Mouse (Mus musculus) midbrain, embryonic 13.5 days (tissue): Measurements from ENCODE around the gene Ginm1. TPM values are rescaled to one million over a fixed set of nuclear protein-coding genes. Genes with fewer than 3 reads are reported as not detected.

Experiments
- ATAC-seq: fragments of 200-750 bp; cut with Nextera tagmentation; 2 replicates; pipeline ENCODE4 v1.8.0; 2017; ENCODE audit warnings: mild to moderate bottlenecking, moderate TSS enrichment, moderate library complexity
- H3K27ac ChIP-seq: fragments of 300-500 bp; sonication (generic); 2 replicates; pipeline ENCODE4 v1.5.1; 2015; ENCODE audit warnings: inconsistent platforms, mild to moderate bottlenecking, moderate library complexity
- H3K27me3 ChIP-seq: fragments of 300-500 bp; sonication (generic); 2 replicates; pipeline ENCODE4 v1.6.1; 2015; ENCODE audit warnings: mild to moderate bottlenecking, inconsistent platforms
- H3K36me3 ChIP-seq: fragments of 300-500 bp; sonication (generic); 2 replicates; pipeline ENCODE4 v1.6.1; 2015; ENCODE audit warnings: mild to moderate bottlenecking, inconsistent platforms
- H3K4me1 ChIP-seq: fragments of 300-500 bp; sonication (generic); replicated peaks from 2 replicates; pipeline ENCODE4 v1.6.1; 2015; ENCODE audit warnings: inconsistent platforms
- H3K4me2 ChIP-seq: fragments of 300-500 bp; sonication (generic); replicated peaks from 2 replicates; pipeline ENCODE4 v1.6.1; 2015; ENCODE audit warnings: moderate library complexity, mild to moderate bottlenecking, inconsistent platforms
- H3K4me3 ChIP-seq: fragments of 300-500 bp; sonication (generic); replicated peaks from 2 replicates; pipeline ENCODE4 v1.5.1; 2015; ENCODE audit warnings: mild to moderate bottlenecking, inconsistent platforms
- H3K9ac ChIP-seq: fragments of 300-500 bp; sonication (generic); replicated peaks from 2 replicates; pipeline ENCODE4 v1.6.1; 2015; ENCODE audit warnings: mild to moderate bottlenecking, inconsistent platforms
- H3K9me3 ChIP-seq: fragments of 300-500 bp; sonication (generic); 2 replicates; pipeline ENCODE4 v1.6.1; 2016; ENCODE audit warnings: mild to moderate bottlenecking, inconsistent platforms
- WGBS: fragments of 180-500 bp; shearing (Covaris S2); methylation state at CpG from one replicate; pipeline ENCODE4 v1.1.7; 2015; 5-methylcytosine and 5-hydroxymethylcytosine counted together
- polyA plus RNA-seq: library from polyadenylated mRNA; unstranded; fragments of >200 nt; fragmentation: Nextera tagmentation; extraction: Ambion mirVana; gene quantifications from 2 replicates; pipeline ENCODE4 v1.2.1, GENCODE M21; 2015

The Ginm1 gene
- polyA plus RNA-seq, 1 experiment from 2014 or later: 51.1 TPM

DNA sequence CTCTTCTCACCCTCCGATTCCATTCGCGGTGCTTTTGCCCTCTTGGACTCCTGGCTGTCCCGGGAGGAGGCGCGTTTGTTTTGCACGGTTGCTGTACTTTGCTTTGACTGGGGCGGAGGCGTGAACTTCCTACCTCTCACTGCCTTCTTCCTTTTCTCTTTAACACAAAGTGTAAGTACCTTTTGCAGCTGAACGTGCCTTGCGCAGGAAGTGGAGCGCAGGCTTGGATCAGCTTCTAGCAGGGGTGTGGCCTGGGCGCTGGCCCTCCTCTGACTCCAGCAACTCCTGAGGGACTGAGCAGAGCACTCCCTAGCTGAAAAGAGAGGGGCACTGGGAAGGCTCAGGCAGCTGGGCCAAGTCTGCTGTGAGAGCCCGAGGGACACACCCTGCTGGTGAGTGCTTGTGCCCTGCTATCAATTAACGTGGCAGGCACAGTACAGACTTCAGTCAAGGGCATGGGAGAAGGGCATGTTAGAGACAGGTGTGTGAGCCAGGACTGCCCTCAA lies 39.6 kb upstream of the Ginm1 start, which contains the start of gene Zc3h12d:
Zc3h12d (plus strand) TSS at position 300 of the 506 bp plus-strand sequence.
- WGBS: 3% methylated on average over 15 of the region's 15 CpGs

DNA sequence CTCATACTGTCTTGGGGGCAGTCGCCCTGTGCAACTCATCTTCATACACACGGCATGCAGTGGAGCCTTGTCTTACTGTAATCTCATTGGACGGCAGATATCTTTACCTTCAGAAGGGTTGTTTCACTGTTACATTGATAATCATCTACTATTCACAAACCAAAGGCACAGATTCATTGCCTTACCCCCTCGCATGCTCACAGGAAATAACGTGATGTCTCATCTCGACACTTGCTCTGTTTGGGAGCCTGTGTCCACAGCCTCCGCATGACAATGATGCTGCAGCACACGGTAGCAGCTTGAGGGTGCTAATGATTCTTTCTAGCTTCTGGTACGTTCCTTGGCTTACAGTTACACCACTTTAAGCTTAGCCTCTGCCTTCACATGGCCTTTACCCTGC lies 33.5 kb upstream of the Ginm1 start:
- 94% methylated on average over 9 of the region's 9 CpGs for WGBS
- H3K27ac ChIP-seq: no peak overlapping the region
- H3K9me3 ChIP-seq: no peaks in the 10 kb centered on the region
- H3K4me1 ChIP-seq: no peaks in the 10 kb centered on the region
- no peak overlapping the region for H3K4me2 ChIP-seq
- H3K4me3 ChIP-seq: no peak overlapping the region
- ATAC-seq: no peak
- peaks cover 31% of the 10 kb centered on the region for H3K36me3 ChIP-seq
- no peaks in the 10 kb centered on the region for H3K27me3 ChIP-seq
- no peak overlapping the region for H3K9ac ChIP-seq

More for the DNA sequence above, 39.6 kb upstream of the Ginm1 start, which contains the start of gene Zc3h12d:
- Histone ChIP-seq H3K27ac (no peak within 1 kb of the TSS), H3K36me3 (no peaks in the 10 kb centered on the region), H3K4me1 (0 out of 2 replicates have a peak, but pooled peaks cover 7% of the 10 kb centered on the region), H3K4me2 (peak within 1 kb of the TSS; percentile 30), H3K9me3 (no peaks in the 10 kb centered on the region), H3K27me3 (no peaks in the 10 kb centered on the region), H3K9ac (no peak within 1 kb of the TSS), H3K4me3 (no peak within 1 kb of the TSS)
- peak; percentile 45; the same call in 1 of the 2 replicates for ATAC-seq

GRCm38 (mm10) chr10:7825281-7825665 lies 32.6 kb upstream of the Ginm1 start:
- WGBS: 84% methylated on average over 4 of the region's 4 CpGs

DNA sequence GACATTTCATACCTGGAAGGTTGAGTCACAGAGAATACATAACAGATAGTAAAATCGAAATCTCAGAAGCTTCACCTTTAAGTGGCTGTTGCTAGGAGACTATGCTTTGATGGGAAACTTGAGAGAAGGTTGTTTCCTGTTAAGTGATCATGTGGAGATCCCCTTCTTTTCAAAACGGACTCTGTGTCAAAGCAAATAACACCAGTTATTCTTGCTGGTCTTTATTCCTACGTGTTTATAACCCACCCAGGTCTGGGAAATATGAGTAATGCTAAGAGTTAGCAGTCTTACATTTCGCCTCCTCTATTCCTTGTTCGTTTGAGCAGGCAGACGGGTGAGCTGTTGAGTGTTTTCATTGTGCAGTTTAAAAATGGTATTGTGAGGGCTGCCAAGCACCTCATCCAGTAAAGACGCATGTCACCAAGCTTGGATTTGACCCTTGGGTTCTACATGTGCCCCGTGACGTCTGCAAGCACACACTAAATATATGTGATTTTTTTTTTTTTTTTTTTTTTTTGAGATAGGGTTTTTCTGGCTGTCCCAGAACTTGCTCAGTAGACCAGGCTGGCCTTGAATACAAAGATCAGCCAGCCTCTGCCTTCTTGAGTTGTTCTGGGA lies 32.1 kb upstream of the Ginm1 start:
- Histone ChIP-seq H3K4me1 (no peaks in the 10 kb centered on the region), H3K36me3 (peaks cover 38% of the 10 kb centered on the region), H3K9ac (no peak overlapping the region), H3K27me3 (no peaks in the 10 kb centered on the region), H3K4me3 (no peak overlapping the region), H3K9me3 (no peaks in the 10 kb centered on the region), H3K4me2 (no peak overlapping the region), H3K27ac (no peak overlapping the region)
- 88% methylated on average over 9 of the region's 9 CpGs for WGBS
- no peak for ATAC-seq

More at GRCm38 (mm10) chr10:7825281-7825665, 32.6 kb upstream of the Ginm1 start:
- ATAC-seq: no peak
- Histone ChIP-seq H3K27me3 (no peaks in the 10 kb centered on the region), H3K4me2 (no peak overlapping the region), H3K27ac (no peak overlapping the region), H3K4me3 (no peak overlapping the region), H3K36me3 (peaks cover 35% of the 10 kb centered on the region), H3K9me3 (no peaks in the 10 kb centered on the region), H3K4me1 (no peaks in the 10 kb centered on the region), H3K9ac (no peak overlapping the region)

DNA sequence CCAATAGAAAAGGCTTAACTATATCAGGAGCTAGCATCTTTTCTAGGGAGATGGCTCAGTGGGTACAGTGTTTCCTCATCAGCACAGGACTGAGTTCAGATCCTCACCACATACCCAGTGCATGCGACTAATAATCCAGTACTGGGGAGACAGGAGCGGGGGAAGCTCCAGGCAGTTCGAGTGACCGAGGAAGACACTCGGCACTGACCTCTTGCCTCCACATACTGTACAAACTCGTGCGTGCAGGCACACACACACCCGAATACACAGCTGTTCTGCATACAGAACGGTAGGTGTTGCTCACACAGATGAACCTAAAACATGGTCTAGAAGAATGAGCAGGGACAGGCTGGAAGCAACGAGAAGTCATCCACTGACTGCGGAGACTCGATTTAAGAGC lies 29.4 kb upstream of the Ginm1 start:
- Histone ChIP-seq H3K9me3 (no peaks in the 10 kb centered on the region), H3K4me1 (no peaks in the 10 kb centered on the region), H3K4me3 (no peak overlapping the region), H3K4me2 (no peak overlapping the region), H3K9ac (no peak overlapping the region), H3K27ac (no peak overlapping the region), H3K36me3 (peaks cover 48% of the 10 kb centered on the region), H3K27me3 (no peaks in the 10 kb centered on the region)
- 97% methylated on average over 12 of the region's 12 CpGs for WGBS
- no peak for ATAC-seq

DNA sequence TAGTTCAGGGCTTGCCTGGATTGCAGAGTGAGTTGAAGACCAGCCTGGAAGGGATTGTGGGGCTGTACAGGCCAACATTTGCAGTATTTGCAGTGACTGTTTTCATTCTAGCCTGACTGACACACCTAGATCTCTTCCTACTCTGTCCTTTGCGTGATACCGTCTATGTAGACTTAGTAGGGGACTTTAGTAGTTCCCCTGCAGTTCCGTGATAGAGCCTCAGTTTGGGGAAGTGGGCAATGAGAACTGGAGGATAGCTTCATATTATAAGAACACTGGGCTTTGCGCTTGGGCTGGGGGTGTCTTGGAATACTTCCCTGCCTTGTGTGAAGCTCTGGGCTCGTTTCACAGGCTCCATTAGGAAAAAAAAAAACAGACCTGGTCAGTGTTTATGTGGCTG lies 27.5 kb upstream of the Ginm1 start:
- 90% methylated on average over 5 of the region's 5 CpGs for WGBS
- Histone ChIP-seq H3K4me3 (no peak overlapping the region), H3K4me2 (no peak overlapping the region), H3K9me3 (no peaks in the 10 kb centered on the region), H3K9ac (no peak overlapping the region), H3K36me3 (peaks cover 49% of the 10 kb centered on the region), H3K27ac (no peak overlapping the region), H3K27me3 (no peaks in the 10 kb centered on the region), H3K4me1 (no peaks in the 10 kb centered on the region)
- ATAC-seq: no peak

DNA sequence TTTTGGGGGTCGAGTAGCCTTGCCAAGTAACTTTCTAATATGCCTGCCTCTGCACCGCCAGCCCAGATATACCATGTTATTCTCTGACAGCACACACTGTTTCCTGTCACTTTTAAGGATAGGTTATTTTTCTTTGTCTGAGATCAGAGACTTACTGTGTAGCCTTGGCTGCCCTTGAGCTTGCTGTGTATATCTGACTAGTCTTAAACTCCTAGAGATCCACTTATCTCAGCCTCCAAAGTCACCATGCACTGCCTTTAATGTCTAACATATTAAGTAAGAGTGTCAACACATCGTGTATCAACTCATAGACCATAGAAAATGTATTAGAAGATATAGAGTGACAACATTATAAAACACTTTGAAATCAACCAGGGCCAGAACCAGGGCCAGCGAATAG lies 27.0 kb upstream of the Ginm1 start:
- no peak overlapping the region for H3K4me3 ChIP-seq
- no peak for ATAC-seq
- 93% methylated on average over 4 of the region's 4 CpGs for WGBS
- peaks cover 52% of the 10 kb centered on the region for H3K36me3 ChIP-seq
- no peaks in the 10 kb centered on the region for H3K9me3 ChIP-seq
- H3K4me2 ChIP-seq: no peak overlapping the region
- H3K4me1 ChIP-seq: no peaks in the 10 kb centered on the region
- no peaks in the 10 kb centered on the region for H3K27me3 ChIP-seq
- no peak overlapping the region for H3K9ac ChIP-seq
- no peak overlapping the region for H3K27ac ChIP-seq

GRCm38 (mm10) chr10:7819156-7819555 lies 26.5 kb upstream of the Ginm1 start:
- ATAC-seq: no peak
- H3K4me3 ChIP-seq: no peak overlapping the region
- no peaks in the 10 kb centered on the region for H3K9me3 ChIP-seq
- H3K27me3 ChIP-seq: no peaks in the 10 kb centered on the region
- WGBS: 97% methylated on average over 4 of the region's 4 CpGs
- H3K4me1 ChIP-seq: no peaks in the 10 kb centered on the region
- H3K27ac ChIP-seq: no peak overlapping the region
- no peak overlapping the region for H3K4me2 ChIP-seq
- no peak overlapping the region for H3K9ac ChIP-seq
- peaks cover 57% of the 10 kb centered on the region for H3K36me3 ChIP-seq

DNA sequence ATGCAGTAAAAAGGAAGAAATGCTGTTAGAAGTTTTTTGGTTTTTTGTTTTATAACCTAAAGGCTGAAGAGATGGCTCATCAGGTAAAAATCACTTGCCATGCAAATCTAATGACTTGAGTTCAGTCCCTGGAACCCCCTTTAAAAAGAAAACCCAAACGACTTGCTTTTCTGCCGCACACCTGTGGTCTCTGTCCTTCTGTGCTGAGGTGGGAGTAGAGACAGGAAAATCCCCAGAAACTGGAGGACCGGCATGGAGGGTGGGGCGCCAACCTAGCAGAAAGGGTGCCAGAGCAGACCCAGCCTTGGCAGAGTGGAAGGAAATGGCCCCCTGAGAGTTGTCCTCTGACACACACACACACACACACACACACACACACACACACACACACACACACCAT lies 26.1 kb upstream of the Ginm1 start:
- H3K4me3 ChIP-seq: no peak overlapping the region
- no peaks in the 10 kb centered on the region for H3K4me1 ChIP-seq
- no peak overlapping the region for H3K9ac ChIP-seq
- H3K9me3 ChIP-seq: no peaks in the 10 kb centered on the region
- H3K36me3 ChIP-seq: peaks cover 55% of the 10 kb centered on the region
- 85% methylated on average over 4 of the region's 4 CpGs for WGBS
- no peak overlapping the region for H3K4me2 ChIP-seq
- ATAC-seq: no peak
- H3K27me3 ChIP-seq: no peaks in the 10 kb centered on the region
- no peak overlapping the region for H3K27ac ChIP-seq

GRCm38 (mm10) chr10:7816476-7816875 lies 23.9 kb upstream of the Ginm1 start:
- no peak for ATAC-seq
- Histone ChIP-seq H3K9me3 (no peaks in the 10 kb centered on the region), H3K4me2 (no peak overlapping the region), H3K27me3 (no peaks in the 10 kb centered on the region), H3K4me1 (no peaks in the 10 kb centered on the region), H3K36me3 (peaks cover 52% of the 10 kb centered on the region), H3K27ac (no peak overlapping the region), H3K9ac (no peak overlapping the region), H3K4me3 (no peak overlapping the region)
- WGBS: 93% methylated on average over 2 of the region's 2 CpGs

DNA sequence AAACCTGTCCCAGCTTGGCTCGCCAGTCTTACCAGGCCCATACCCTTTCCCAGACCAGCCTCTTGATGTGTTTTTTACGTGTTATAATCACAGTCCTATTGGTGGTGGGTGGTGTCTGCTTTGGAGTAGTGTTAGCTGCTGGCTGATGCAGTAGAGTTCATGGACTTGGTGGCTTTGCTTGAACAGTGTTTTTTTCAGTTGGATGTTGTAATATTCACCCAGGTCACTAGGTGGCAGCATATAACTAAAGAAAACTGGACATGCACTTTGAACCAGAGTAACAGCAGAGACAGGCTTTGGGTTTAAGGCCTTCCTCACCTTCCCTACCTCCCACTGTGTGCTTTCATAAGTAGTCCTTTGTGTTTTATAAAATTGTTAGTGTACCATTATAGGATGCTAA lies 17.3 kb upstream of the Ginm1 start:
- H3K4me1 ChIP-seq: no peaks in the 10 kb centered on the region
- WGBS: 50% methylated on average over 2 of the region's 2 CpGs

GRCm38 (mm10) chr10:7802519-7803140 lies 10.0 kb upstream of the Ginm1 start:
- no peaks in the 10 kb centered on the region for H3K9me3 ChIP-seq
- 91% methylated on average over 2 of the region's 2 CpGs for WGBS
- H3K4me1 ChIP-seq: no peaks in the 10 kb centered on the region
- H3K27ac ChIP-seq: no peak overlapping the region
- H3K36me3 ChIP-seq: peaks cover 72% of the 10 kb centered on the region
- ATAC-seq: no peak
- H3K27me3 ChIP-seq: no peaks in the 10 kb centered on the region
- H3K4me2 ChIP-seq: no peak overlapping the region
- no peak overlapping the region for H3K4me3 ChIP-seq
- no peak overlapping the region for H3K9ac ChIP-seq

More for the DNA sequence above, 17.3 kb upstream of the Ginm1 start:
- Histone ChIP-seq H3K27me3 (no peaks in the 10 kb centered on the region), H3K27ac (no peak overlapping the region), H3K4me2 (no peak overlapping the region), H3K9me3 (no peaks in the 10 kb centered on the region), H3K36me3 (peaks cover 65% of the 10 kb centered on the region), H3K4me3 (no peak overlapping the region), H3K9ac (no peak overlapping the region)
- 0 out of 2 replicates have a peak, but pooled peaks have one; percentile 53 for ATAC-seq
